In genomic region chr17:50775247-50775646, GRCm38 (mm10) we compare ENCODE assay signal across 10 mouse cellular contexts.
DNase-seq lines count a peak whose midpoint lies in the region; TF ChIP-seq lines count a peak whose summit lies in the region.
"Had no signal": no experiment of that assay in that cellular context is flagged by ENCODE, and none has a peak within 500 bp of the region (broad histone marks: within the 10 kb centered on the region; RNA-seq: fewer than 3 reads in every experiment).

No protein-coding gene starts in this region.

- no peak overlapping the region for H3K9ac ChIP-seq in heart, adult 2 months (ENCODE audit: low read depth, low read length)
- H3K9ac ChIP-seq: kidney, embryonic 15.5 days; neural tube, embryonic 15.5 days had no signal

- H3K36me3 ChIP-seq in heart, adult 2 months (ENCODE audit: control insufficient read depth, insufficient read depth, low read length), result no peaks in the 10 kb centered on the region
- H3K36me3 ChIP-seq: kidney, embryonic 15.5 days; neural tube, embryonic 15.5 days had no signal

- no peak overlapping the region for H3K4me3 ChIP-seq in heart, adult 2 months
- H3K4me3 ChIP-seq: kidney, embryonic 15.5 days; neural tube, embryonic 15.5 days had no signal

- TF ChIP-seq POLR2A in heart, adult 2 months (IDR thresholded peaks at IDR 0.05; ENCODE audit: insufficient read depth, low read depth, low read length), result no peak

- TF ChIP-seq EP300 in heart, adult 2 months (IDR thresholded peaks at IDR 0.05; ENCODE audit: insufficient read depth, low read depth, low read length), result no peak

- H3K27me3 ChIP-seq in heart, adult 2 months (ENCODE audit: control insufficient read depth, insufficient read depth, low read length), result no peaks in the 10 kb centered on the region
- H3K27me3 ChIP-seq: kidney, embryonic 15.5 days; neural tube, embryonic 15.5 days had no signal

- no peaks in the 10 kb centered on the region for H3K79me2 ChIP-seq in heart, adult 2 months (replicated peaks; ENCODE audit: control insufficient read depth, insufficient read depth, low read length)

- no peak overlapping the region for H3K27ac ChIP-seq in heart, adult 2 months
- H3K27ac ChIP-seq: kidney, embryonic 15.5 days; neural tube, embryonic 15.5 days had no signal

- WGBS in heart, adult 2 months, result 45% methylated on average over 3 of the region's 3 CpGs

- no peaks in the 10 kb centered on the region for H3K4me1 ChIP-seq in heart, adult 2 months (ENCODE audit: control insufficient read depth, insufficient read depth, low read length)
- H3K4me1 ChIP-seq: kidney, embryonic 15.5 days; neural tube, embryonic 15.5 days had no signal

- intact Hi-C loops in heart, adult 2 months (cut with DNase I), result loop anchor here (5.0 kb wide), 2 partner anchors 133 to 358 kb away; no protein-coding TSS in a partner anchor
- intact Hi-C loops in heart, postnatal 25 days (cut with DNase I), result loop anchor here (10.0 kb wide), 1 partner anchor 130 kb away; no protein-coding TSS in a partner anchor

- TF ChIP-seq CTCF in heart, adult 2 months (IDR thresholded peaks at IDR 0.05), result peak; percentile 66

- no peak for DNase-seq in heart, adult 2 months
- no peak for DNase-seq in heart, postnatal 25 days (ENCODE audit: low spot score)
- peak; percentile 22 to 44 for DNase-seq in left cerebral cortex, adult 18-20 months (ENCODE audit: low spot score in 2 of 2)
- DNase-seq in left cerebral cortex, adult 11 months (ENCODE audit: low spot score), result no peak
- DNase-seq in MN1 (ENCODE audit: low spot score), result peak; percentile 16
- peak; percentile 7 for DNase-seq in induced T-regulatory cell, adult 2 months (ENCODE audit: low read depth)
- DNase-seq in c-Kit-positive CD71-positive TER-119-positive erythroid progenitor cells, embryonic 14.5 days (ENCODE audit: low spot score), result no peak
- DNase-seq: thymus, postnatal 36 days had no signal

Comparison
In these comparisons a context has a peak if more than half of its experiments do, and no peak if none do; other contexts are left out.
1. DNase-seq: peak in left cerebral cortex, adult 18-20 months (2 of 2), MN1 (single experiment) and induced T-regulatory cell, adult 2 months (single experiment); none in heart, adult 2 months (0 of 2), heart, postnatal 25 days (single experiment), left cerebral cortex, adult 11 months (single experiment) and c-Kit-positive CD71-positive TER-119-positive erythroid progenitor cells, embryonic 14.5 days (single experiment).